Mouse (Mus musculus): ENCODE measurements around the gene Git2.

Gene Git2

GRCm38 (mm10) chr5:114761980-114762379 is 13.3 kb downstream of the Git2 start:
- DNase-seq = no peak

GRCm38 (mm10) chr5:114759536-114760090 is 15.7 kb downstream of the Git2 start:
- DNase-seq = no peak

- no peak for DNase-seq
Measured at GRCm38 (mm10) chr5:114753384-114753783, 21.9 kb downstream of the Git2 start.

- no peak for DNase-seq
Measured at GRCm38 (mm10) chr5:114752397-114752796, 22.9 kb downstream of the Git2 start.

- no peak for DNase-seq
Measured at GRCm38 (mm10) chr5:114750325-114750724, 25.0 kb downstream of the Git2 start.

- no peak for DNase-seq
Measured at GRCm38 (mm10) chr5:114747521-114747920, 27.8 kb downstream of the Git2 start.

- no peak for DNase-seq
Measured at GRCm38 (mm10) chr5:114746886-114747285, 28.4 kb downstream of the Git2 start.

- DNase-seq = no peak
Measured at GRCm38 (mm10) chr5:114745581-114745980, 29.7 kb downstream of the Git2 start.

GRCm38 (mm10) chr5:114743697-114744090 is 31.6 kb downstream of the Git2 start:
- no peak for DNase-seq

- no peak for DNase-seq
Measured at GRCm38 (mm10) chr5:114742998-114743696, 32.2 kb downstream of the Git2 start.

- no peak for DNase-seq
Measured at GRCm38 (mm10) chr5:114742572-114742971, 32.7 kb downstream of the Git2 start.

GRCm38 (mm10) chr5:114740595-114740994 is 34.7 kb downstream of the Git2 start:
- DNase-seq = no peak

- DNase-seq = no peak
Measured at GRCm38 (mm10) chr5:114738707-114739241, 36.5 kb downstream of the Git2 start.

- no peak for DNase-seq
Measured at GRCm38 (mm10) chr5:114737090-114737887, 38.0 kb downstream of the Git2 start.

- no peak for DNase-seq
Measured at GRCm38 (mm10) chr5:114733606-114734005, 41.7 kb downstream of the Git2 start.

- DNase-seq = no peak
Measured at GRCm38 (mm10) chr5:114731969-114732368, 43.3 kb downstream of the Git2 start.

GRCm38 (mm10) chr5:114731498-114731897 is 43.8 kb downstream of the Git2 start:
- DNase-seq = no peak

- no peak for DNase-seq
Measured at GRCm38 (mm10) chr5:114730129-114730528, 45.2 kb downstream of the Git2 start.

GRCm38 (mm10) chr5:114728160-114728559 is 47.2 kb downstream of the Git2 start:
- no peak for DNase-seq

- DNase-seq = no peak
Measured at GRCm38 (mm10) chr5:114722846-114723245, 52.5 kb downstream of the Git2 start.

GRCm38 (mm10) chr5:114721969-114722368 is 53.3 kb downstream of the Git2 start:
- DNase-seq = no peak

- DNase-seq = no peak
Measured at GRCm38 (mm10) chr5:114720784-114721183, 54.5 kb downstream of the Git2 start.

- no peak for DNase-seq
Measured at GRCm38 (mm10) chr5:114719928-114720270, 55.4 kb downstream of the Git2 start.
